Mouse (Mus musculus) liver, embryonic 15.5 days (tissue): Measurements from ENCODE around the gene Trhde. TPM values are rescaled to one million over a fixed set of nuclear protein-coding genes. Genes with fewer than 3 reads are reported as not detected.

ENCODE experiments used
- ATAC-seq: fragments of 200-750 bp; cut with Nextera tagmentation; 2 replicates; pipeline ENCODE4 v1.8.0; 2017; ENCODE audit warnings: moderate number of reproducible peaks, mild to moderate bottlenecking, moderate library complexity; ENCODE audit not compliant: insufficient read depth
- H3K27ac ChIP-seq: fragments of 300-500 bp; sonication (generic); replicated peaks from 2 replicates; pipeline ENCODE4 v1.5.1; 2015; ENCODE audit warnings: mild to moderate bottlenecking, inconsistent platforms
- H3K27me3 ChIP-seq: fragments of 300-500 bp; sonication (generic); 2 replicates; pipeline ENCODE4 v1.6.1; 2015; ENCODE audit warnings: mild to moderate bottlenecking, inconsistent platforms
- H3K36me3 ChIP-seq: fragments of 300-500 bp; sonication (generic); replicated peaks from 2 replicates; pipeline ENCODE4 v1.6.1; 2015; ENCODE audit warnings: moderate library complexity, mild to moderate bottlenecking, inconsistent platforms
- H3K4me1 ChIP-seq: fragments of 300-500 bp; sonication (generic); replicated peaks from 2 replicates; pipeline ENCODE4 v1.6.1; 2015; ENCODE audit warnings: inconsistent platforms
- H3K4me2 ChIP-seq: fragments of 300-500 bp; sonication (generic); 2 replicates; pipeline ENCODE4 v1.6.1; 2015; ENCODE audit warnings: moderate library complexity, mild to moderate bottlenecking, inconsistent platforms
- H3K4me3 ChIP-seq: fragments of 300-500 bp; sonication (generic); replicated peaks from 2 replicates; pipeline ENCODE4 v1.5.1; 2015; ENCODE audit warnings: mild to moderate bottlenecking, inconsistent platforms
- H3K9ac ChIP-seq: fragments of 300-500 bp; sonication (generic); 2 replicates; pipeline ENCODE4 v1.6.1; 2015; ENCODE audit warnings: moderate library complexity, mild to moderate bottlenecking, inconsistent platforms
- H3K9me3 ChIP-seq: fragments of 300-500 bp; sonication (generic); replicated peaks from 2 replicates; pipeline ENCODE4 v1.6.1; 2016; ENCODE audit warnings: inconsistent platforms
- WGBS: fragments of 180-500 bp; shearing (Covaris S2); methylation state at CpG from one replicate; pipeline ENCODE4 v1.1.7; 2015; ENCODE audit warnings: mixed read lengths; ENCODE audit not compliant: insufficient replicate concordance; 5-methylcytosine and 5-hydroxymethylcytosine counted together
- polyA plus RNA-seq: library from polyadenylated mRNA; unstranded; fragments of >200 nt; fragmentation: Nextera tagmentation; extraction: Ambion mirVana; gene quantifications from 2 replicates; pipeline ENCODE4 v1.2.1, GENCODE M21; 2015

Gene Trhde
- polyA plus RNA-seq, 1 experiment from 2014 or later, result not detected

- no peak overlapping the region for H3K9ac ChIP-seq
- H3K27me3 ChIP-seq, result no peaks in the 10 kb centered on the region
- H3K4me2 ChIP-seq, result no peak overlapping the region
Measured at GRCm38 (mm10) chr10:114418956-114419530, 383.1 kb downstream of the Trhde start.

GRCm38 (mm10) chr10:114415717-114416116 lies 386.4 kb downstream of the Trhde start:
- H3K4me1 ChIP-seq, result no peaks in the 10 kb centered on the region
- no peak overlapping the region for H3K9ac ChIP-seq
- 40% methylated on average over 2 of the region's 2 CpGs for WGBS
- H3K4me2 ChIP-seq, result no peak overlapping the region
- no peak overlapping the region for H3K4me3 ChIP-seq
- H3K36me3 ChIP-seq, result no peaks in the 10 kb centered on the region
- H3K27me3 ChIP-seq, result no peaks in the 10 kb centered on the region
- ATAC-seq, result no peak
- no peak overlapping the region for H3K27ac ChIP-seq
- H3K9me3 ChIP-seq, result no peaks in the 10 kb centered on the region

More at GRCm38 (mm10) chr10:114418956-114419530, 383.1 kb downstream of the Trhde start:
- no peak for ATAC-seq
- H3K4me1 ChIP-seq, result no peaks in the 10 kb centered on the region
- H3K36me3 ChIP-seq, result no peaks in the 10 kb centered on the region
- no peak overlapping the region for H3K4me3 ChIP-seq
- no peaks in the 10 kb centered on the region for H3K9me3 ChIP-seq
- no peak overlapping the region for H3K27ac ChIP-seq
- 40% methylated on average over 3 of the region's 3 CpGs for WGBS

- 41% methylated on average over 7 of the region's 7 CpGs for WGBS
- H3K4me2 ChIP-seq, result no peak overlapping the region
Measured at GRCm38 (mm10) chr10:114405260-114405659, 396.8 kb downstream of the Trhde start.

GRCm38 (mm10) chr10:114403795-114404194 lies 398.3 kb downstream of the Trhde start:
- H3K4me1 ChIP-seq, result no peaks in the 10 kb centered on the region
- H3K36me3 ChIP-seq, result no peaks in the 10 kb centered on the region
- no peaks in the 10 kb centered on the region for H3K9me3 ChIP-seq
- ATAC-seq, result no peak
- no peaks in the 10 kb centered on the region for H3K27me3 ChIP-seq
- WGBS, result 50% methylated on average over 2 of the region's 2 CpGs
- no peak overlapping the region for H3K27ac ChIP-seq
- H3K4me2 ChIP-seq, result no peak overlapping the region
- H3K9ac ChIP-seq, result no peak overlapping the region
- H3K4me3 ChIP-seq, result no peak overlapping the region

More at GRCm38 (mm10) chr10:114405260-114405659, 396.8 kb downstream of the Trhde start:
- Histone ChIP-seq H3K4me1 (no peaks in the 10 kb centered on the region), H3K36me3 (no peaks in the 10 kb centered on the region), H3K27me3 (no peaks in the 10 kb centered on the region), H3K4me3 (no peak overlapping the region), H3K9me3 (no peaks in the 10 kb centered on the region), H3K9ac (no peak overlapping the region), H3K27ac (no peak overlapping the region)
- no peak for ATAC-seq

- no peaks in the 10 kb centered on the region for H3K9me3 ChIP-seq
- H3K4me1 ChIP-seq, result no peaks in the 10 kb centered on the region
- ATAC-seq, result no peak
- H3K36me3 ChIP-seq, result no peaks in the 10 kb centered on the region
- H3K27me3 ChIP-seq, result no peaks in the 10 kb centered on the region
- no peak overlapping the region for H3K27ac ChIP-seq
- H3K9ac ChIP-seq, result no peak overlapping the region
- no peak overlapping the region for H3K4me2 ChIP-seq
- H3K4me3 ChIP-seq, result no peak overlapping the region
- 54% methylated on average over 3 of the region's 3 CpGs for WGBS
Measured at GRCm38 (mm10) chr10:114370804-114371203, 431.3 kb downstream of the Trhde start.

GRCm38 (mm10) chr10:114363442-114363841 lies 438.7 kb downstream of the Trhde start:
- Histone ChIP-seq H3K4me3 (no peak overlapping the region), H3K27ac (no peak overlapping the region), H3K36me3 (no peaks in the 10 kb centered on the region), H3K9ac (no peak overlapping the region), H3K27me3 (no peaks in the 10 kb centered on the region), H3K9me3 (no peaks in the 10 kb centered on the region), H3K4me1 (no peaks in the 10 kb centered on the region), H3K4me2 (no peak overlapping the region)
- 56% methylated on average over 6 of the region's 6 CpGs for WGBS
- no peak for ATAC-seq

- no peaks in the 10 kb centered on the region for H3K27me3 ChIP-seq
- H3K4me3 ChIP-seq, result no peak overlapping the region
- H3K9ac ChIP-seq, result no peak overlapping the region
- no peaks in the 10 kb centered on the region for H3K36me3 ChIP-seq
- no peaks in the 10 kb centered on the region for H3K4me1 ChIP-seq
- no peaks in the 10 kb centered on the region for H3K9me3 ChIP-seq
- no peak overlapping the region for H3K27ac ChIP-seq
- H3K4me2 ChIP-seq, result no peak overlapping the region
- 56% methylated on average over 2 of the region's 2 CpGs for WGBS
- no peak for ATAC-seq
Measured at GRCm38 (mm10) chr10:114362631-114363030, 439.5 kb downstream of the Trhde start.
